Mouse (Mus musculus) erythroblast, embryonic 14.5 days (primary cell): ENCODE results near the gene Dmrtb1. TPM values are rescaled to one million over a fixed set of nuclear protein-coding genes. Genes with fewer than 3 reads are reported as not detected.

ENCODE experiments used
- H3K27me3 ChIP-seq: 2 replicates; pipeline ENCODE4 v1.6.1; 2012; ENCODE audit warnings: inconsistent platforms; ENCODE audit not compliant: control insufficient read depth
- H3K36me3 ChIP-seq: 2 replicates; pipeline ENCODE4 v1.6.1; 2012; ENCODE audit warnings: mild to moderate bottlenecking, inconsistent platforms; ENCODE audit not compliant: control insufficient read depth
- H3K4me1 ChIP-seq: 2 replicates; pipeline ENCODE4 v1.6.1; 2012; ENCODE audit warnings: inconsistent platforms; ENCODE audit not compliant: control insufficient read depth
- H3K4me3 ChIP-seq: replicated peaks from 2 replicates; pipeline ENCODE3; 2012; ENCODE audit warnings: moderate library complexity, mild to moderate bottlenecking, inconsistent platforms
- H3K9me3 ChIP-seq: 2 replicates; pipeline ENCODE4 v1.6.1; 2012; ENCODE audit warnings: low read length, inconsistent platforms, mixed read lengths; ENCODE audit not compliant: control insufficient read depth
- GATA1 ChIP-seq: IDR thresholded peaks from 2 replicates; pipeline ENCODE4 v1.6.1; 2012; ENCODE audit warnings: low read length, inconsistent platforms, mixed read lengths
- TAL1 ChIP-seq: IDR thresholded peaks from 3 replicates; pipeline ENCODE4 v1.6.1; 2012; ENCODE audit warnings: low read length, inconsistent platforms, mixed read lengths
- polyA plus RNA-seq: library from polyadenylated mRNA; stranded (reverse); fragments of >175 nt; gene quantifications from 2 replicates; pipeline ENCODE4 v1.2.3, GENCODE M21; 2012

Gene Dmrtb1
- 0.04 and 0.05 TPM in 2 replicates for polyA plus RNA-seq

GRCm38 (mm10) chr4:107684130-107684529, at the start of gene Dmrtb1:
Dmrtb1 (minus strand) TSS chr4:107684230.
- Histone ChIP-seq H3K9me3 (no peaks in the 10 kb centered on the region), H3K4me3 (no peak within 1 kb of the TSS), H3K36me3 (no peaks in the 10 kb centered on the region), H3K27me3 (peaks cover 14% of the 10 kb centered on the region), H3K4me1 (no peaks in the 10 kb centered on the region; the same call in 1 of the 2 replicates)
- TF ChIP-seq GATA1 (no peak), TAL1 (no peak)

GRCm38 (mm10) chr4:107733603-107734002, 49.6 kb upstream of the Dmrtb1 start:
- Histone ChIP-seq H3K36me3 (no peaks in the 10 kb centered on the region), H3K27me3 (peaks cover 3% of the 10 kb centered on the region; the same call in 1 of the 2 replicates)

DNA sequence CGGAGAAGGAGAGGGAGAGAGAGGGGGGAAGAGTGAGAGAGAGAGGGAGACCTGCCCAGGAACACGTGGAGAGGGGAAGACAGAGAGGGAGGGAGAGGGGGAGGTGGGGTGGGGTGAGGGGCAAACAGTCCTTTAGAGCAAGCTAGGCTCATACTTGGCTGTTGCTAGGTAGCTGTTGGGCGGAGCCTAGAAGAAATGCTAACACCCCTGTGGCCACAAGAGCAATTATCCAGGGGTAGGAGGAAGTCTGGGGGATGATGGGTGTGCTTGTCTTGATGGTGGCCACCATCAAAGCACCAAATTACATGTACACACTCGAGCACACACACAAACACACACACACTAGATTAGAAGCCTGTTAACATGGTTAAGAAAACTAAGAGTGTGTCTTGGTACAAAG, 48.6 kb upstream of the Dmrtb1 start:
- no peak overlapping the region for H3K4me3 ChIP-seq
- TF ChIP-seq GATA1 (no peak), TAL1 (no peak)
- no peaks in the 10 kb centered on the region for H3K36me3 ChIP-seq
- H3K4me1 ChIP-seq, result no peaks in the 10 kb centered on the region
- H3K27me3 ChIP-seq, result peaks cover 3% of the 10 kb centered on the region; the same call in 1 of the 2 replicates
- no peaks in the 10 kb centered on the region for H3K9me3 ChIP-seq

More at GRCm38 (mm10) chr4:107733603-107734002, 49.6 kb upstream of the Dmrtb1 start:
- Histone ChIP-seq H3K4me1 (no peaks in the 10 kb centered on the region; the same call in 1 of the 2 replicates), H3K9me3 (no peaks in the 10 kb centered on the region), H3K4me3 (no peak overlapping the region)
- TF ChIP-seq GATA1 (no peak), TAL1 (no peak)

DNA sequence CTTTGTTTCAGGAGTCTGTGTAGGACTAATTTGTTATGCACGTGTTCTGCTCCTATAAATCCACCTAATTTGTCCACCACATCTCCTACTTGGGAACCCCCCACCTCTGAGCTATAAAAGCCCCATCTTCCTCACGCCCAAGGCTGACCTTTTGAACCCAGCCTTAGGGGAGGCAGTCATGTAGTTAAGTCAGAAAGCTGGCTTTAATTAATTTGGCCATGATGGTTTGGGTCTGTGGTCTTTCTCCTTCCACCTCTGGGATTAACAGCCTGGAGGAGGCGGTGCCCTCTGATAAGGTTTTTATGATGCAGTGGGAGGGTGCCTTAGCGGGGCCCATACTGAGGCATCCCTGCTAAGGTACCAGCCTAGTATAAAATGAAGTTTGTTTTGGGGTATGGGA, 48.2 kb upstream of the Dmrtb1 start:
- no peak for TF ChIP-seq GATA1
- TF ChIP-seq TAL1, result no peak
- Histone ChIP-seq H3K4me1 (no peaks in the 10 kb centered on the region), H3K4me3 (no peak overlapping the region), H3K9me3 (no peaks in the 10 kb centered on the region), H3K36me3 (no peaks in the 10 kb centered on the region), H3K27me3 (peaks cover 3% of the 10 kb centered on the region; the same call in 1 of the 2 replicates)

GRCm38 (mm10) chr4:107731088-107731465, 47.0 kb upstream of the Dmrtb1 start:
- Histone ChIP-seq H3K27me3 (peaks cover 3% of the 10 kb centered on the region; the same call in 1 of the 2 replicates), H3K4me1 (no peaks in the 10 kb centered on the region), H3K4me3 (no peak overlapping the region), H3K36me3 (no peaks in the 10 kb centered on the region), H3K9me3 (no peaks in the 10 kb centered on the region)
- TF ChIP-seq TAL1 (no peak), GATA1 (no peak)

GRCm38 (mm10) chr4:107730391-107731087, 46.5 kb upstream of the Dmrtb1 start:
- peaks cover 3% of the 10 kb centered on the region; the same call in 1 of the 2 replicates for H3K27me3 ChIP-seq
- H3K9me3 ChIP-seq, result no peaks in the 10 kb centered on the region
- no peak for TF ChIP-seq GATA1
- no peak for TF ChIP-seq TAL1
- H3K4me3 ChIP-seq, result no peak overlapping the region
- H3K4me1 ChIP-seq, result no peaks in the 10 kb centered on the region
- no peaks in the 10 kb centered on the region for H3K36me3 ChIP-seq

DNA sequence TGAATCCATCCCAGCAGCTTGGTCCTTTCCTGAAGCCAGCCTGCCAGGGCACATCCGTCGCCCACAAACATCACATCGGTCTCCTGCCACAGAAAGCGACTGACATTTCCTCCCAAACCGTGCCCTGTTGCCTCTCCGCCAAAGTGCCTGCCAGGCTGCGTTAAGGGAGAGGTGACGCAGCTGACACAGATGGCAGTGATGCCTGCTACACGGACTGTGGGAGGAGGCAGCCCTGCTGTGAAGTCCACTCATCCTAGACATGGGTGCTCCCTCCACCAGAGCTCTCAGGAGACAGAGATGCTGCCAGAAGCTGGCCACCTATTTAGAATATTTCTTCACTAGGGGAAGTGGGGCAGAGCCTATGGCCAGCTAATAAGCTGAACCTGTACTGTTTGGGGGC, 41.4 kb upstream of the Dmrtb1 start:
- H3K9me3 ChIP-seq, result no peaks in the 10 kb centered on the region
- no peak overlapping the region for H3K4me3 ChIP-seq
- H3K27me3 ChIP-seq, result no peaks in the 10 kb centered on the region
- H3K4me1 ChIP-seq, result peaks cover 6% of the 10 kb centered on the region
- TF ChIP-seq GATA1 (no peak), TAL1 (no peak)
- no peaks in the 10 kb centered on the region for H3K36me3 ChIP-seq

DNA sequence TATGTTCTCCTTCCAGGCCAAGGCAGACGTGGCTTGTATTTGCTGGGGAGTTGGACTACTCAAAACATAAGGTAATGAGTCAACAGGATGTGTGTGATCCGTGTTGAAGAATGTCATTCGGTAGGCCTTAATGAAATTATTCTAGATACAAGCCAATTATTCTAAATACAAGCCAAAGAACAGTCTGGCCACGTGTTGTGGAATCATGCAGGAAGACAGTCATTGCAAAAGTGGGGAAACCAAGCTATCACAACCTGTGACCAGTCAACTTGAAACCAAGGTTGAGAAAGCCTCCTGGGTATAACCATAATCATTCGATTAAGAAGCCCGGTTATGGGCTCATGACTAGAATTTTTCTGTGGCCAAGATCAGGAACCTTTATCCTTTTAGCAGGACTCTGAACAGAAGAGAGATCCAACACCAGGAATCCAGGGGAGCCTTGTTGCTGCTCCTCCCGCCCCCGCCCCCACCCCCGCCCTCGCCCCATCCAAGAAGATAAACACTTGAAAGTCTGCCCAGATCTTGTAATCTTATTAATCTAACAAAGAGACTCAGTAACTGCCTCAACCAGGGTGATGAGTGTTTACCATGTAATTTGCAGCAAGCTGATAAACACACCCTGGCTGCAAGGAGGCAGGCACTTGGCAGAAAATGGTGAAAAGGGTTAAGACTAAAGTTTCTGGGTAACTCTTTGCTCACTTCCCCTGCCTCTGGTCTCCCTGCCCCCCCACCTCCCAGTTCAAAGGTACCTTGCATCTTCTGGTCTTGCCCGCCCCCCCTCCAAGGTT, 36.2 kb upstream of the Dmrtb1 start:
- Histone ChIP-seq H3K4me1 (peaks cover 19% of the 10 kb centered on the region), H3K4me3 (no peak overlapping the region)

DNA sequence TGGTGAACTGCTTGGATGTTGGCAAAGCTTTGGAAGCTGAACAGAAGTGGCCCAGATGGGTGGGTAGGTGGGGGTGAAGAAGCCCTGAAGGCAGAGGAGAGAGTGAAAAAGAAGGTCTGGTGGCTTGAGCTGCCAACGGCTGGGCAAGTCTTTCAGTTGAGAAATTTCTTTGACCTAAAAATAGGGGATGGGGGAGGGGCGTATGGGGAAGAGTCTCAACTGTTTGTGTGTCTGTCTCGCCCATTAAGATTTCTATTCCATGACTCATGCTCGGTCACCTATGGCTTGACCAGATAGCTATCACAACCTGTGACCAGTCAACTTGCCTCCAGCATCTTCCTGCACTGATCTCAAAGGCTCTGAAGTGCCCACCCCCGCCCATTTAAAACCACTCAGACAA, 35.1 kb upstream of the Dmrtb1 start:
- H3K9me3 ChIP-seq, result no peaks in the 10 kb centered on the region
- no peaks in the 10 kb centered on the region for H3K36me3 ChIP-seq
- H3K27me3 ChIP-seq, result 0 out of 2 replicates have a peak, but pooled peaks cover 3% of the 10 kb centered on the region
- no peak overlapping the region for H3K4me3 ChIP-seq
- TF ChIP-seq TAL1 (no peak), GATA1 (no peak)
- peaks cover 19% of the 10 kb centered on the region for H3K4me1 ChIP-seq

More for the DNA sequence above, 36.2 kb upstream of the Dmrtb1 start:
- 0 out of 2 replicates have a peak, but pooled peaks cover 3% of the 10 kb centered on the region for H3K27me3 ChIP-seq
- TF ChIP-seq GATA1 (no peak), TAL1 (no peak)
- H3K9me3 ChIP-seq, result no peaks in the 10 kb centered on the region
- no peaks in the 10 kb centered on the region for H3K36me3 ChIP-seq
